Mouse (Mus musculus) retina, embryonic 14.5 days (tissue): ENCODE data around the gene Dock2.
"Not testable (repeated sequence)": the region's sequence is repeated elsewhere in the genome, so short reads cannot be mapped to it uniquely, and the experiment has no call there.

Experiments
- DNase-seq: peaks from one replicate; pipeline ENCODE4 v3.0.0-alpha.2; 2015; ENCODE audit warnings: low spot score

The Dock2 gene

GRCm38 (mm10) chr11:34783587-34784043 lies at the start of gene Dock2:
Gene Dock2, minus strand, starts transcription at chr11:34783892.
- no peak for DNase-seq

- no peak for DNase-seq
Observed at GRCm38 (mm10) chr11:34832678-34833077, 49.0 kb upstream of the Dock2 start.

- no peak for DNase-seq
Observed at GRCm38 (mm10) chr11:34827803-34828202, 44.1 kb upstream of the Dock2 start.

- DNase-seq = no peak
Observed at GRCm38 (mm10) chr11:34826940-34827339, 43.2 kb upstream of the Dock2 start.

- no peak for DNase-seq
Observed at GRCm38 (mm10) chr11:34824791-34825190, 41.1 kb upstream of the Dock2 start.

GRCm38 (mm10) chr11:34814767-34815166 lies 31.1 kb upstream of the Dock2 start:
- peak; percentile 82 for DNase-seq

GRCm38 (mm10) chr11:34814319-34814718 lies 30.6 kb upstream of the Dock2 start:
- DNase-seq = no peak

- DNase-seq = not testable (repeated sequence)
Observed at GRCm38 (mm10) chr11:34805026-34805425, 21.3 kb upstream of the Dock2 start.

- not testable (repeated sequence) for DNase-seq
Observed at GRCm38 (mm10) chr11:34798066-34798465, 14.4 kb upstream of the Dock2 start.

GRCm38 (mm10) chr11:34796097-34796496 lies 12.4 kb upstream of the Dock2 start:
- DNase-seq = peak; percentile 13

- no peak for DNase-seq
Observed at GRCm38 (mm10) chr11:34791872-34792271, 8.2 kb upstream of the Dock2 start.

GRCm38 (mm10) chr11:34784864-34785263 lies 1.2 kb upstream of the Dock2 start:
- DNase-seq = no peak

- no peak for DNase-seq
Observed at GRCm38 (mm10) chr11:34782516-34783430, 919 bp downstream of the Dock2 start.

GRCm38 (mm10) chr11:34780786-34781185 lies 2.9 kb downstream of the Dock2 start:
- DNase-seq = no peak

GRCm38 (mm10) chr11:34779966-34780365 lies 3.7 kb downstream of the Dock2 start:
- no peak for DNase-seq

GRCm38 (mm10) chr11:34778351-34778750 lies 5.3 kb downstream of the Dock2 start:
- no peak for DNase-seq

GRCm38 (mm10) chr11:34777529-34777928 lies 6.2 kb downstream of the Dock2 start:
- DNase-seq = no peak

GRCm38 (mm10) chr11:34776054-34776453 lies 7.6 kb downstream of the Dock2 start:
- no peak for DNase-seq

GRCm38 (mm10) chr11:34774636-34775035 lies 9.1 kb downstream of the Dock2 start:
- peak; percentile 9 for DNase-seq

- no peak for DNase-seq
Observed at GRCm38 (mm10) chr11:34773304-34773895, 10.3 kb downstream of the Dock2 start.

- DNase-seq = peak; percentile 9
Observed at GRCm38 (mm10) chr11:34771221-34771986, 12.3 kb downstream of the Dock2 start.

- no peak for DNase-seq
Observed at GRCm38 (mm10) chr11:34770666-34771065, 13.0 kb downstream of the Dock2 start.
